Mouse (Mus musculus) cerebellum, adult 2 months (tissue): ENCODE results near the gene Olfr807.

Experiments used
- CTCF ChIP-seq: fragments of 200-500 bp; IDR thresholded peaks from 2 replicates; pipeline ENCODE4 v1.5.1; 2011; ENCODE audit warnings: low read depth, mild to moderate bottlenecking, control low read depth, low read length, moderate library complexity, borderline replicate concordance; ENCODE audit not compliant: insufficient read depth
- POLR2A ChIP-seq: fragments of 200-500 bp; IDR thresholded peaks from 2 replicates; pipeline ENCODE4 v1.6.1; 2011; ENCODE audit warnings: low read length, control low read depth, borderline replicate concordance; ENCODE audit not compliant: insufficient read depth

DNA sequence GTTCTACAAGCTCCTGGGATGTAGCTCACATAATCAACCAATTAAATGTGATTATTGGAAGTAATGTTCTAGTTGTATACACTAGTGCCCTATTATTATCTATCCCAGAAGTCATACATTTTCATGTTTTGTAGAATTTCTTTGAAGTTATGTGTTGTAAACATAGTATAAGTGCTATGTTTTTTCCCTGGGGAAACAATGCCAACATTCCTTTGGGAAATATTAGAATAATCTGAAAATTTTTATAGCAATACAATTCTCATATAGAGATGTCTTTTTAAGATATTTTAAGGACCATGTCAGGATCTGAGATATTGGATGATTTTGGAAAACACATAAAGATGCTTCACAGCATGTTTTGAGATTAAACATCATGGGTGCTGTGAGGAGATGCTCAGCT is 16.7 kb upstream of the Olfr807 start, which contains the start of gene Olfr809:
- TF ChIP-seq POLR2A (no peak), CTCF (no peak)
